Mouse (Mus musculus) lung, postnatal 10 days (tissue): ENCODE measurements around the gene Ipo8.

ENCODE experiments used
- DNase-seq: peaks from one replicate; pipeline ENCODE4 v3.0.0; 2021

Ipo8 gene

DNA sequence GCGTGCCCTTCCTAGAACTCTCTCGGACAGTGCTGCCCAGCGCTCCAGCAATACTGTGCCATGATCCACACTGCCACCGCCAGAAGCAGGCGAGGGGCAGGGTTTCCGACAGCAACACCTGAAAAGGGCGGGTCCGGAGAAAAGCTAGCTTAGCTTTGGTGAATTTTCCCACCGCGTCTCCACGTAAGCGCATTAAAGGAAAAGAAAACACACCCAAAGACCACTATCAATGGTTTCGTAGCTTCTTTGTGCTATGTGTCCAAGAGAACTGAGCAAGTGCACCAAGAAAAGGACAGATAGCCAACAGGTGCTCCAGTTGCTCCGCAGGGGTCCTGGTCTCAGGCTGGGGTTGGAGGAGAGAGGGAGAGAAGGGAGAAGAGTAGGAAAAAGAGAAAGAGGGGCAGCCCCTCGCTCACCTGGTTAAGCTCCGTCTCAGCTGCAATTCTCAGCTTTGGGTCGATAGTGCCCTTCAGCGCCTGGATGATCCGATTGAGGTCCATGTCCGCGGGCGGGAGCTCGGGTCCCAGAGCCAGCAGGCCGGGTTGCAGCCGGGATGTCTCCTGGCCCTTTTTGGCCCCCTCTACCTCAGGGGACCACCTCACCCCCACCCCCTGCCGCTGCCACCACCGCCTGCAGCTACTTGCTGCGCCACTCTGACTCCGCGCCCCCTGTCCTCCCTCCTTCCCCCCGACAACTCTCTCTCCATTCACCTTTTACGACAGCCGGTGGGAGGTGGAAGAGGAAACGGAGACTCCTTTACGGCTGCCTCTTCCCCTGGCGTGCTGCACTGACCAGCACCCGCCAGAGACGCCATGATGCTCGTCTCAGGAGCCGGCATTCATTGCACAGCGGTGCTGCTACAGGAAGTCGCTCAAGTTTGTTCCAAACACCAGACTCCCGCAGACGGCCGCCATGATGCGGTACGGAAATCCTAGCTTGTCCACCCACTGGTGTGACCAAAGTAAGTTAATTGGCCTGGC, at the start of gene Ipo8:
Gene Ipo8 (minus strand): TSS at position 720 of the 980 bp plus-strand sequence.
- peak; percentile 96 for DNase-seq

- DNase-seq, result no peak
Measured at GRCm38 (mm10) chr6:148873911-148874310, 42.6 kb upstream of the Ipo8 start.

DNA sequence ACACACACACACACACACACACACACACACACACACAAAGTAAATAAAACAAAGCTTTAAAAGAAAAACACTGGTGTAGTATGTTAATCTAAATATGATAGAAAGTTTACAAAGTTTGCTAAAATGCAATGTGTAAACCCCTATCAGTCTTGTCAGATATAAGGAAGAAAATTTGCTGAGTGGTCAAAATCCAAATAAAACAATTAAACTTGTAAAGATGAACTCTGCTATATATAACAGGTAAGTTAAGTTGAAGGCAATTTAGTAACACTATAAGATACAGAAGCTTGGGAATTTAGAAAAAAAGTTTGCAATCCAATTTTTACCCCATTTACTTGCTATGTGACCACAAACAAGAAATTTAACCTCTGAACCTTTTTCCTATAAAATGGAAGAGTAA, 14.4 kb upstream of the Ipo8 start:
- no peak for DNase-seq

DNA sequence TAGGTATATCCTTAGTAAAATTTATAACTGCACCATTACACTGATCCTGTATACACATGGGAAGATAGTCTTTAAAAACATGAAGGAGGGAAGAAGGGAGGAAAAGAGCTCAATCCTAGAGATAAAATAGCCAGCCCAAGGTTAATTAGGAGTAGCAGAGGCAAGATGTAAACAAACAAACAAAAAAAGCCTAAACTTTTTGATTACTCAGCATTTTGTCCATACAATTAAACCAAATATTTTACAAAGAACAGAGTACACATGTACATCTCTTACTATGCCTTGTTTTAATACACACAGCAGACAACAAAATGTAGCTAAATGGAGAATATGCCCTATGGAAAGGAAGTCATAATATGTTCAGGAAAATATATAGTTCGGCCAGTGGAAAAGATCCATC, 10.5 kb upstream of the Ipo8 start:
- DNase-seq, result no peak

DNA sequence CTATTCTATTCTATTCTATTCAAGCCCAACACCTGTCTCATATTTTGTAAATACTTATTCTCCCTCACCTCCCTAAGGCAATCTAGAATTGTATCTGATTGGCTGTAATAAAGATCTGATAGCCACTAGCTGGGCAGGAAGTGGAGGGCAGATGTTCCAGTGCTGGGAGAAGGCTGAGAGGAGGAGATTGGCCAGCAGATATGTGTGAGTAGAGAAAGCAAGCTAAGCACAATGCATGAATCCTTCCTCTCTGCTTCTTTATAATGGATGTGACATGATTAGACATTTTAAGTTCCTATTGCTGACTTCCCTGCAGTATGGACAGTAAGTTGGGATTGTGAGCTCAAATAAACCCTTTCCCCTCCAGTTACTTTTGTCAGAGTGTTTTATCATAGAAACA, 7.2 kb upstream of the Ipo8 start:
- DNase-seq, result no peak

DNA sequence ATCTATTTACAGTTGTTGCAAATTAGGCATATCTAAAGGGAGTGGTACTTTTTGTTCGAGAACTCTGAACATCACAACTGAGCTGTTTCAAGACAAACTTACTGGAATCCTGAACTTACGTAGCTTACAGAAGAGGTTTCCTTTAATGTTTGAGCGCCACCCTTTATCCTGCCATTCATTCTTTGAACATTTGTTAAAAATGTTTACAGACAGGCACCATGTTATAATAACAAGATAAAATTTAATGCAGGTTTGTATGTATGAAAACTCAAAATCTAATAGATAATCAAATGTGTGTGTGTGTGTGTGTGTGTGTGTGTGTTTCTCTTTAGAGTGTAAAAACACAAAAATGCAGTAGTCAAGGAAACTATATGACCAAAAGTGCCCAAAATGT, 458 bp upstream of the Ipo8 start:
- DNase-seq, result no peak

- no peak for DNase-seq
Measured at GRCm38 (mm10) chr6:148830355-148830747, 916 bp downstream of the Ipo8 start.

GRCm38 (mm10) chr6:148826119-148826518, 5.1 kb downstream of the Ipo8 start:
- no peak for DNase-seq

GRCm38 (mm10) chr6:148818624-148819343, 12.5 kb downstream of the Ipo8 start:
- DNase-seq, result peak; percentile 45

DNA sequence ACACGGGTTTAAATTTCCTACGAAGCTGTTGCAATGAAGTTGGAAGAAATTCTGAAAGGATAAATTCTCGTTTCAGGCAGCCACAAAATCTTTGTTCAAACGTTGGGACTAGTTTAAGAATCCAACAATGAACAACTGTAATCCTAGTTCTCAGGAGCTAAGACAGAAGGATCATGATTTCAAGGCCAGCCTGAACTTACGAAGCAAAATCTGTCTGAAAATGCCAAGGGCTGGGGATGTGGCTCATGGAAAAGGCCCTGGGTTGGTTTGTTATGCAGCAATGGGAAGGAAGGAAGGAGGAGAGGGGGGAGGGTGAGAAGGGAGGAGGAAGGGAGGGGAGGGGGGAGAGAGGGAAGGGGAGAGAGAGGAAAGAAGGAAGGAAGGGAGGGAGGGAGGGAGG, 14.5 kb downstream of the Ipo8 start:
- DNase-seq, result peak; percentile 11

- no peak for DNase-seq
Measured at GRCm38 (mm10) chr6:148811117-148811516, 20.1 kb downstream of the Ipo8 start.

DNA sequence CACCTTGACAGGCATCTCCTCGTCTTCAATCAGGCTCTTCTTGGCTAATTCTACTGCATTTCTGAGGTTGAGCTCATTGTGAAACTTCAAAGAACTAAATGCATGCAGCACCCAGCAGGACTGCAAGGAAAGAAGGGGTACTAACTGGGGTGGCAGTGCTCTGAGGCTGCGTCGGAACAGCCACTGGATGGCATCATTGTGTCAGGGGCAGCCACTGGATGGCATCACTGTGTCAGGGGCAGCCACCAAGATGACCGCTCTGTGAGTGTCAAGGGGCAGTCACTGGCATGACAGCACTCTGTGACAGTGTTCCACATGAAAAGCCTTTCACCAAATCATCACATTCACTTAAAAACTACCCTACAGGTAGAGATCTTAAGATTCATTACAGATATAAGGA, 31.5 kb downstream of the Ipo8 start:
- DNase-seq, result no peak

DNA sequence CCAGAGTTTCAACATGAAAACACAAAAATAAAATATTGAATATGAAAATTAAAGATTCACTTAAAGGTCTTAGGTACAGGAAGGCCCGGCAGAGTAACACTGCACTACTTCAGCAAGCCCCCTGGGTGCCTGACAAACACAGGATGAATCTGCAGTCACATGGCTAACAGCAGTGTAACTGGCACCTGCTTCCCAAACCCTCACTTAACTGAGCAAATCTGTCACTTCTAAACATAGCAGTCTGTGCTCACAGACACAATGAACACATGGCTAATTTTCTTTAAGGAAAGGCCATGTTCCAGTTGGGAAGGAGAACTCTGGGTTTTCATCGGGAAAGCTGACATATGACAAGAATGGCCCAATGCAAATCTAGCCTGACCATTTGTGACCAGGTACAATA, 36.1 kb downstream of the Ipo8 start:
- DNase-seq, result no peak

GRCm38 (mm10) chr6:148789010-148789673, 42.1 kb downstream of the Ipo8 start:
- no peak for DNase-seq

DNA sequence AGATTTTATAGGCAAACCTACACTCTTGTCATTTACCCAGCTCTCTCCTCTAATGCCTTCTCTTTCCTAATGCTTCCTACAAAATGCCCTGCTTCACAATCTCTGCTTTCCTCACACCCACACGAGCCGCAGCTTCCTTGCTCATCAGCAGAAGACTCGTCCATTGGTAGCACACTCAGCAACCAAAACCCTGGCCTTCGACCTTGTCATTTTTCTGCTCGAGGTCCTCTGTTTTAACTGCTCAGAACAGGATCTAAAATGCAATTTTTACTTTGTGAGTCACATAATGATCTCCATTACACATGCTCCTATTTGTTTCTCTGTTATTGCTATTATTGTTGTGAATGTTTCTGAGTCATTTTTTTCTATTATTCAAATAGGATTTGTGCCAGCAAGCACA, 45.1 kb downstream of the Ipo8 start:
- no peak for DNase-seq

- peak; percentile 26 for DNase-seq
Measured at GRCm38 (mm10) chr6:148784418-148784817, 46.8 kb downstream of the Ipo8 start.

GRCm38 (mm10) chr6:148776236-148776635, 55.0 kb downstream of the Ipo8 start:
- no peak for DNase-seq

GRCm38 (mm10) chr6:148771423-148771822, 59.8 kb downstream of the Ipo8 start:
- DNase-seq, result no peak

GRCm38 (mm10) chr6:148768419-148768818, 62.8 kb downstream of the Ipo8 start:
- DNase-seq, result no peak

DNA sequence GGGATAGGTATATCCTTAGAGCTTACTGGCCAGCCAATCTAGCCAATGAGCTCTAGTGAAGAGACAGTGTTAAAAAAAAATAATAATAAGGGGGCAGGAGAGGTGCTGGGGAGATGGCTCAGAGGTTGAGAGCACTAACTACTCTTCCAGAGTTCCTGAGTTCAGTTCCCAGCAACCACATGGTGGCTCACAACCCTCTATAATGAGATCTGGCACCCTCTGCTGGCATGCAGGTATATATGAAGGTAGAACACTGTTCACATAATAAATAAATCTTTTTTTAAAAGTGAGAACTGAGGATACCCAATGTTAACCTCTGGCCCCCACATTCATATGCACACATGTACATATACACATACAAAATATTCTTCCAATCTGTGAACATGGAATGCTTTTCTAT, 64.0 kb downstream of the Ipo8 start:
- DNase-seq, result no peak

- no peak for DNase-seq
Measured at GRCm38 (mm10) chr6:148761967-148762712, 69.1 kb downstream of the Ipo8 start.

- no peak for DNase-seq
Measured at GRCm38 (mm10) chr6:148761475-148761874, 69.8 kb downstream of the Ipo8 start.

GRCm38 (mm10) chr6:148756535-148756934, 74.7 kb downstream of the Ipo8 start:
- DNase-seq, result no peak
